In the genomic region with DNA sequence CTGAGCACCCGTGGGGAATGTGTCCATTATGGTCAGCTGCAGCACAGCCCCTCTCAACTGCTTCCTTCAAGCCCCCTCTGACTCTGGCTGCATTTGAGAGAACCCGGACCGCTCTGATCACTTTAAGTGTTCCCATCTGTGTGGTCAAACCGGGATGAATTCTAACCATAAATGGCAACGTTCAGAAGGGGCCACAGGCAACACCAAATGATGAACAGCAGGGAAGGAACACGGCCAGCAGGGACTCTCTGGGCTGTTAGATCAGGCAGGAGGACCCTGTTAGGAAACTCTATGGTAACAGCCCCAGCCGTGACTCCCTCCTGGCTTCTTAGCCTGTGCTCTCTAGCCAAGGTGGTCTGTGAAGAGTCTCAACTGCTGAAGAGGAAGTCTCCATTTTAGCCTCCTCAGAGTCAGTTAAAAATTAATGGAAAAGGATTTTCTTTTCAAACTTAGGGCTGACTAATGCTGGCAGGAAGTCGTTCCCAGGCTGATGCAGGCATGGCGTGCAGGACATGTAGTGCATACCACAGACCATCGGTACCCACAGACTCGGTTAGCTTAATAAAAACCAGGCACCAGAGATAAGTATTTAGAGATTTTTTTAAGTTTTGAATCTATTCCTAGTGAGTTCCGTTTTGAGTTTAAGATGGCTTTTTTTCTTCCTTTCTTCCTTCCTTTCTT, we compare ENCODE assay signal across 15 mouse cellular contexts. TPM values are rescaled to one million over a fixed set of nuclear protein-coding genes. Genes with fewer than 3 reads are reported as not detected.
A peak's percentile ranks its signal among the peaks of the same experiment; 100 is the strongest.
DNase-seq lines count a peak whose midpoint lies in the region; ATAC-seq and TF ChIP-seq lines count a peak whose summit lies in the region.
"Had no signal": no experiment of that assay in that cellular context is flagged by ENCODE, and none has a peak within 500 bp of the region (broad histone marks: within the 10 kb centered on the region; RNA-seq: fewer than 3 reads in every experiment).

No protein-coding gene starts in this region.

- no peaks in the 10 kb centered on the region for H3K9me3 ChIP-seq in lung, embryonic 15.5 days
- H3K9me3 ChIP-seq: forebrain, embryonic 15.5 days had no signal

- no peak overlapping the region for H3K4me3 ChIP-seq in testis, adult 2 months (ENCODE audit: control insufficient read depth, low read depth, low read length)
- H3K4me3 ChIP-seq in lung, embryonic 15.5 days, result no peak overlapping the region
- H3K4me3 ChIP-seq: forebrain, embryonic 15.5 days had no signal

- H3K9ac ChIP-seq in lung, embryonic 15.5 days, result no peak overlapping the region
- H3K9ac ChIP-seq: forebrain, embryonic 15.5 days had no signal

- TF ChIP-seq POLR2A in testis, adult 2 months (IDR thresholded peaks at IDR 0.05; ENCODE audit: control insufficient read depth, low read depth, low read length), result no peak

- H3K4me1 ChIP-seq in testis, adult 2 months (ENCODE audit: control insufficient read depth, insufficient read depth, low read length), result no peaks in the 10 kb centered on the region
- H3K4me1 ChIP-seq in lung, embryonic 15.5 days, result peaks cover 43% of the 10 kb centered on the region
- H3K4me1 ChIP-seq: forebrain, embryonic 15.5 days had no signal

- ATAC-seq in lung, embryonic 15.5 days (ENCODE audit: borderline replicate concordance, extremely low read depth, low FRiP score, low TSS enrichment), result peak; percentile 75
- ATAC-seq: forebrain, embryonic 15.5 days had no signal

- H3K27ac ChIP-seq in testis, adult 2 months (ENCODE audit: control insufficient read depth, insufficient read depth, low read depth, low read length), result peak overlapping the region; percentile 29; the same call in 1 of the 2 replicates
- peak overlapping the region; percentile 82 for H3K27ac ChIP-seq in lung, embryonic 15.5 days
- H3K27ac ChIP-seq: forebrain, embryonic 15.5 days had no signal

- WGBS in lung, embryonic 15.5 days, result 35% methylated on average over 12 of the region's 12 CpGs

- DNase-seq in embryo, embryonic 10 days (ENCODE audit: low spot score), result peak; percentile 37
- DNase-seq in embryo, embryonic 9.5 days (ENCODE audit: extremely low spot score), result no peak
- DNase-seq in testis, postnatal 14 days (ENCODE audit: low spot score), result no peak
- no peak for DNase-seq in adrenal gland, postnatal 36 days
- DNase-seq in adrenal gland, adult 2 months, result no peak
- no peak for DNase-seq in adrenal gland, adult 18-20 months (ENCODE audit: low spot score in 2 of 2)
- DNase-seq: cerebellum, adult 9-10 months; heart, adult 18-20 months; kidney, adult 9 months; right cerebral cortex, postnatal 4 days had no signal

- TF ChIP-seq CTCF in testis, adult 2 months (IDR thresholded peaks at IDR 0.05; ENCODE audit: control insufficient read depth, insufficient read depth, insufficient replicate concordance, low read depth, low read length), result no peak

- no peak overlapping the region for H3K4me2 ChIP-seq in lung, embryonic 15.5 days
- H3K4me2 ChIP-seq: forebrain, embryonic 15.5 days had no signal

- H3K36me3 ChIP-seq in testis, adult 2 months (ENCODE audit: control insufficient read depth, insufficient read depth, low read length), result no peaks in the 10 kb centered on the region
- H3K36me3 ChIP-seq in lung, embryonic 15.5 days, result no peaks in the 10 kb centered on the region
- H3K36me3 ChIP-seq: forebrain, embryonic 15.5 days had no signal

- no peaks in the 10 kb centered on the region for H3K27me3 ChIP-seq in testis, adult 2 months (ENCODE audit: control insufficient read depth, insufficient read depth, low read length)
- no peaks in the 10 kb centered on the region for H3K27me3 ChIP-seq in lung, embryonic 15.5 days
- H3K27me3 ChIP-seq: forebrain, embryonic 15.5 days had no signal

RNA-seq across cellular contexts. Expression of a gene that starts 27.4 kb away (rescaled TPM):
- polyA plus RNA-seq in testis, adult 2 months (2012; rRNA removed), result 10.9 and 16.2 TPM in 2 replicates
- polyA plus RNA-seq in lung, embryonic 15.5 days (2015; fragmentation: Nextera tagmentation; extraction: Ambion mirVana), result 287 and 298 TPM in 2 replicates
- 10 to 100 TPM; 37.3 to 74.0 TPM for total RNA-seq in adrenal gland, postnatal 36 days (2021)
- total RNA-seq in adrenal gland, adult 2 months (2021), result 10 to 100 TPM; 27.6 to 44.6 TPM
- polyA plus RNA-seq in adrenal gland, adult 2 months (2012; rRNA removed), result 46.9 and 47.6 TPM in 2 replicates
- total RNA-seq in adrenal gland, adult 18-20 months (2021), result 10 to 100 TPM; 20.4 to 44.9 TPM
- total RNA-seq: MEL; neutrophil, adult 5-6 weeks had no signal
